Mouse (Mus musculus): ENCODE results near the gene Gan. TPM values are rescaled to one million over a fixed set of nuclear protein-coding genes. Genes with fewer than 3 reads are reported as not detected.

The Gan gene
- polyA plus RNA-seq, 1 experiment from 2014 or later: 2.8 TPM

GRCm38 (mm10) chr8:117183664-117184377 is 25.9 kb downstream of the Gan start:
- Histone ChIP-seq H3K4me2 (no peak overlapping the region), H3K4me1 (no peaks in the 10 kb centered on the region), H3K9me3 (replicated peaks) (no peaks in the 10 kb centered on the region), H3K36me3 (ENCODE audit: poor library complexity, severe bottlenecking) (peaks cover 37% of the 10 kb centered on the region), H3K27me3 (no peaks in the 10 kb centered on the region), H3K9ac (no peak overlapping the region), H3K27ac (no peak overlapping the region), H3K4me3 (no peak overlapping the region)
- 91% methylated on average over 8 of the region's 8 CpGs for WGBS
- ATAC-seq: no peak

- H3K9me3 ChIP-seq (replicated peaks): no peaks in the 10 kb centered on the region
- no peak overlapping the region for H3K27ac ChIP-seq
- WGBS: 65% methylated on average over 4 of the region's 4 CpGs
- H3K9ac ChIP-seq: no peak overlapping the region
- H3K4me1 ChIP-seq: peaks cover 3% of the 10 kb centered on the region; the same call in 1 of the 2 replicates
- no peak for ATAC-seq
- no peak overlapping the region for H3K4me3 ChIP-seq
- H3K27me3 ChIP-seq: no peaks in the 10 kb centered on the region
- peaks cover 84% of the 10 kb centered on the region for H3K36me3 ChIP-seq (ENCODE audit: poor library complexity, severe bottlenecking)
- no peak overlapping the region for H3K4me2 ChIP-seq
These were observed 36.4 kb downstream of the Gan start for GRCm38 (mm10) chr8:117194355-117194754.

GRCm38 (mm10) chr8:117196593-117196992 is 38.7 kb downstream of the Gan start:
- no peak overlapping the region for H3K4me3 ChIP-seq
- no peak overlapping the region for H3K9ac ChIP-seq
- no peak for ATAC-seq
- 96% methylated on average over 4 of the region's 4 CpGs for WGBS
- no peak overlapping the region for H3K4me2 ChIP-seq
- H3K27me3 ChIP-seq: no peaks in the 10 kb centered on the region
- no peaks in the 10 kb centered on the region for H3K9me3 ChIP-seq (replicated peaks)
- H3K4me1 ChIP-seq: peaks cover 3% of the 10 kb centered on the region; the same call in 1 of the 2 replicates
- H3K36me3 ChIP-seq (ENCODE audit: poor library complexity, severe bottlenecking): peaks cover 78% of the 10 kb centered on the region
- no peak overlapping the region for H3K27ac ChIP-seq

GRCm38 (mm10) chr8:117197551-117197950 is 39.6 kb downstream of the Gan start:
- Histone ChIP-seq H3K9ac (no peak overlapping the region), H3K4me3 (no peak overlapping the region), H3K27me3 (no peaks in the 10 kb centered on the region), H3K9me3 (replicated peaks) (no peaks in the 10 kb centered on the region), H3K4me2 (no peak overlapping the region), H3K36me3 (ENCODE audit: poor library complexity, severe bottlenecking) (peaks cover 71% of the 10 kb centered on the region), H3K4me1 (peaks cover 3% of the 10 kb centered on the region; the same call in 1 of the 2 replicates), H3K27ac (peak overlapping the region; percentile 42)
- 86% methylated on average over 6 of the region's 6 CpGs for WGBS
- ATAC-seq: no peak

GRCm38 (mm10) chr8:117198141-117198935 is 40.4 kb downstream of the Gan start:
- Histone ChIP-seq H3K4me3 (no peak overlapping the region), H3K27ac (peak overlapping the region; percentile 78), H3K4me2 (no peak overlapping the region; the same call in 1 of the 2 replicates), H3K4me1 (peaks cover 3% of the 10 kb centered on the region; the same call in 1 of the 2 replicates), H3K9me3 (replicated peaks) (no peaks in the 10 kb centered on the region), H3K36me3 (ENCODE audit: poor library complexity, severe bottlenecking) (peaks cover 64% of the 10 kb centered on the region), H3K9ac (no peak overlapping the region), H3K27me3 (no peaks in the 10 kb centered on the region)
- WGBS: 60% methylated on average over 20 of the region's 20 CpGs
- peak; percentile 91 for ATAC-seq

GRCm38 (mm10) chr8:117199658-117200057 is 41.7 kb downstream of the Gan start:
- no peak for ATAC-seq
- peaks cover 3% of the 10 kb centered on the region; the same call in 1 of the 2 replicates for H3K4me1 ChIP-seq
- WGBS: 88% methylated on average over 6 of the region's 6 CpGs
- no peak overlapping the region; the same call in 1 of the 2 replicates for H3K27ac ChIP-seq
- no peak overlapping the region for H3K9ac ChIP-seq
- peaks cover 60% of the 10 kb centered on the region for H3K36me3 ChIP-seq (ENCODE audit: poor library complexity, severe bottlenecking)
- H3K4me2 ChIP-seq: no peak overlapping the region
- no peaks in the 10 kb centered on the region for H3K27me3 ChIP-seq
- H3K4me3 ChIP-seq: no peak overlapping the region
- H3K9me3 ChIP-seq (replicated peaks): no peaks in the 10 kb centered on the region

GRCm38 (mm10) chr8:117200346-117200745 is 42.4 kb downstream of the Gan start:
- Histone ChIP-seq H3K4me3 (no peak overlapping the region), H3K4me1 (peaks cover 3% of the 10 kb centered on the region; the same call in 1 of the 2 replicates), H3K27me3 (no peaks in the 10 kb centered on the region), H3K36me3 (ENCODE audit: poor library complexity, severe bottlenecking) (peaks cover 53% of the 10 kb centered on the region), H3K9ac (no peak overlapping the region), H3K27ac (no peak overlapping the region), H3K9me3 (replicated peaks) (no peaks in the 10 kb centered on the region), H3K4me2 (no peak overlapping the region)
- ATAC-seq: no peak
- 85% methylated on average over 13 of the region's 13 CpGs for WGBS

GRCm38 (mm10) chr8:117200803-117201202 is 42.9 kb downstream of the Gan start:
- 94% methylated on average over 9 of the region's 9 CpGs for WGBS
- Histone ChIP-seq H3K4me1 (peaks cover 3% of the 10 kb centered on the region; the same call in 1 of the 2 replicates), H3K4me3 (no peak overlapping the region), H3K9ac (no peak overlapping the region), H3K4me2 (no peak overlapping the region), H3K27me3 (no peaks in the 10 kb centered on the region), H3K27ac (no peak overlapping the region), H3K36me3 (ENCODE audit: poor library complexity, severe bottlenecking) (peaks cover 48% of the 10 kb centered on the region), H3K9me3 (replicated peaks) (no peaks in the 10 kb centered on the region)
- no peak for ATAC-seq

- no peak for ATAC-seq
- H3K9me3 ChIP-seq (replicated peaks): no peaks in the 10 kb centered on the region
- peaks cover 3% of the 10 kb centered on the region; the same call in 1 of the 2 replicates for H3K4me1 ChIP-seq
- WGBS: 86% methylated on average over 19 of the region's 19 CpGs
- 0 out of 2 replicates have a peak overlapping the region, but pooled peaks have one; percentile 5 for H3K9ac ChIP-seq
- no peak overlapping the region for H3K27ac ChIP-seq
- no peak overlapping the region for H3K4me3 ChIP-seq
- H3K36me3 ChIP-seq (ENCODE audit: poor library complexity, severe bottlenecking): peaks cover 42% of the 10 kb centered on the region
- no peaks in the 10 kb centered on the region for H3K27me3 ChIP-seq
- no peak overlapping the region for H3K4me2 ChIP-seq
These were observed 43.5 kb downstream of the Gan start for GRCm38 (mm10) chr8:117201221-117202017.

GRCm38 (mm10) chr8:117203085-117203484 is 45.1 kb downstream of the Gan start:
- Histone ChIP-seq H3K36me3 (ENCODE audit: poor library complexity, severe bottlenecking) (peaks cover 30% of the 10 kb centered on the region), H3K4me1 (peaks cover 3% of the 10 kb centered on the region; the same call in 1 of the 2 replicates), H3K27ac (no peak overlapping the region), H3K9ac (no peak overlapping the region), H3K27me3 (no peaks in the 10 kb centered on the region), H3K9me3 (replicated peaks) (no peaks in the 10 kb centered on the region), H3K4me3 (no peak overlapping the region), H3K4me2 (no peak overlapping the region)
- ATAC-seq: no peak
- 88% methylated on average over 4 of the region's 4 CpGs for WGBS

GRCm38 (mm10) chr8:117205884-117206283 is 47.9 kb downstream of the Gan start:
- no peaks in the 10 kb centered on the region for H3K9me3 ChIP-seq (replicated peaks)
- H3K4me1 ChIP-seq: no peaks in the 10 kb centered on the region
- no peaks in the 10 kb centered on the region for H3K27me3 ChIP-seq
- no peak overlapping the region for H3K4me2 ChIP-seq
- no peak overlapping the region for H3K4me3 ChIP-seq
- H3K36me3 ChIP-seq (ENCODE audit: poor library complexity, severe bottlenecking): peaks cover 24% of the 10 kb centered on the region
- ATAC-seq: no peak
- WGBS: 86% methylated on average over 4 of the region's 4 CpGs
- no peak overlapping the region for H3K9ac ChIP-seq
- H3K27ac ChIP-seq: no peak overlapping the region

All from forebrain, embryonic 13.5 days (tissue).